Mouse (Mus musculus) left cerebral cortex, adult 6 months (tissue): Measurements from ENCODE around the gene Psmc3ip. TPM values are rescaled to one million over a fixed set of nuclear protein-coding genes. Genes with fewer than 3 reads are reported as not detected.

Source experiments
- long read RNA-seq, 2 experiments: library from polyadenylated mRNA; unstranded; transcript quantifications; one replicate each; pipeline ENCODE4 v2.0.0; 2019 to 2020
- polyA plus RNA-seq: library from polyadenylated mRNA; unstranded; fragments of <200 nt; fragmentation: Nextera tagmentation; gene quantifications from 2 replicates; pipeline ENCODE4 v1.2.3, GENCODE M21; 2021

Psmc3ip gene
- polyA plus RNA-seq = 4.4 and 5.9 TPM in 2 replicates
- long read RNA-seq, experiment 1, partial matches to known transcripts = 1 of 8 reads
- long read RNA-seq, experiment 1, other reads (novel, unspliced or antisense) = 2 of 8 reads
- long read RNA-seq, experiment 2, partial matches to known transcripts = 0 of 8 reads
- long read RNA-seq, experiment 2, other reads (novel, unspliced or antisense) = 3 of 8 reads

DNA sequence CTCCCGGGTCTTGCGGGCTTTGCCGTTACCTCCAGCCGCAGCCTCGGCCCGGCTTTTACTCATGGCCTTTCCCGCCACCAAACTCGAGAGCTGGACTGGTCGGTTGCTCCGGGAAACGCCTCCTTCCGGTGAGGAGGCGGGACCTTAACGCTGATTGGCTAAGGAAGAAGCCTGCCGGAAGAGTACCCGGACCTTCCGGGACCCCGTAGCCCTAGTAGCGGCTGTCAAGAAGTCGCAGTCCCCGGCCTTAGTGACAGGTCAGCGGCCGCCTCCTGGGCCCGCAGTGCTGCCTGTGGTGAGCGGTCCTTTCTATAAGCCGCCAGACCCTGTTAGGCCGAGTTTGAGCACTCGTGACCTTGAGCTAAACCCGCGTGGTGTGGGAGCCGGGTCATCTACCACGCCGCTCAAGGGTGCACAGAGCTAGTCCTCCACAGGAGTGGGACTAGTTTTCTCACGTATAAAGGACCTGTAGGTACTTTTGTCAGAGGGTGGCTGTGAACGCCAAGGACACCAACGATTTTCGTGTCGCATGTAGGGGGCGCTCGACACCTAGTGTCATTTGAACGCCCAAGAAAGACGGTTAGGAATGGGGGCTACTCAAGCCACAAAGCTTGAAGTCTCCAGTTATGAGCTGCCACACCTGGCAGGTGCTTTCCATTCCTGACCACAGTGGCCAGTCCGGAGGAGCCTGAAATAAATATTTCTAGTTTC, at the start of gene Psmc3ip:
Psmc3ip (minus strand) TSS at position 123 of the 711 bp plus-strand sequence.

DNA sequence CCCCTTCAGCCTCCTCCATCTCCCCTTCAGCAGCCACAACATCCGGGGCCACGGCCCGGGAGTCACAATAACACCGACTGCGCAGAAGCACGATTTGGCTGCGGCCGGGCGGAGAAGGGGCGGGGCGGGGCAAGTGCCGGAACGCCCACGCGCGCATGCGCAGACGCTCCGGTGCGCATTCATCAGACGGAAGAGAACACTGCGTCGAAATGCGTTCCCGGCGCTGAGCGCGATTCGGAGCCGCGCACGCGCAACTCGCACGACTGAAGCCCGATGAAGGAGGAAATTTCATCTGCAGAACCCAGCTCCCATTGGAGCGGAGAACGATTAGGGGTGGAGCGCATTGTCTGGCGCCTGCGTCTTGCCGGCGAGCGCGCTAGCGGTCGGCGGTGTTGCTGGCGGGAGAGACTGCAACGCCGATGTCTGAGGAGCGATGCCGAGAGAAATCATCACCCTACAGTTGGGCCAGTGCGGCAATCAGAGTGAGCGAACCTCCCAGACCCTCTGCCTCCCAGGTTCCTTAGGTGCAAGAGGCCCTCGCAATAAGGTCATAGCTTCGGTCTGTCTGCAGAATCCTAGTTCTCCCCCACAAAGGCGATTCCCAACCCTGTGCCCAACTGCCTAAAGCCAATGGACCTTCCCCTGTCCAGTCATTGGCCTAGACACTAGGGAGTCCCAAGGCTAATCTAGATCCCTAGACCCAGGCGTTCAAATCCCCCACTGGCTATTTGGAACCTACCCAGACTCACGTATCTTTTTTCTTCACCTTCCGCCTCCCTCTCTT, 24.7 kb upstream of the Psmc3ip start, which contains the start of the genes Retreg3 and Tubg1:
Retreg3 (minus strand) TSS at position 133 of the 784 bp plus-strand sequence.
Tubg1 (plus strand) TSS at position 178 of the 784 bp plus-strand sequence.

DNA sequence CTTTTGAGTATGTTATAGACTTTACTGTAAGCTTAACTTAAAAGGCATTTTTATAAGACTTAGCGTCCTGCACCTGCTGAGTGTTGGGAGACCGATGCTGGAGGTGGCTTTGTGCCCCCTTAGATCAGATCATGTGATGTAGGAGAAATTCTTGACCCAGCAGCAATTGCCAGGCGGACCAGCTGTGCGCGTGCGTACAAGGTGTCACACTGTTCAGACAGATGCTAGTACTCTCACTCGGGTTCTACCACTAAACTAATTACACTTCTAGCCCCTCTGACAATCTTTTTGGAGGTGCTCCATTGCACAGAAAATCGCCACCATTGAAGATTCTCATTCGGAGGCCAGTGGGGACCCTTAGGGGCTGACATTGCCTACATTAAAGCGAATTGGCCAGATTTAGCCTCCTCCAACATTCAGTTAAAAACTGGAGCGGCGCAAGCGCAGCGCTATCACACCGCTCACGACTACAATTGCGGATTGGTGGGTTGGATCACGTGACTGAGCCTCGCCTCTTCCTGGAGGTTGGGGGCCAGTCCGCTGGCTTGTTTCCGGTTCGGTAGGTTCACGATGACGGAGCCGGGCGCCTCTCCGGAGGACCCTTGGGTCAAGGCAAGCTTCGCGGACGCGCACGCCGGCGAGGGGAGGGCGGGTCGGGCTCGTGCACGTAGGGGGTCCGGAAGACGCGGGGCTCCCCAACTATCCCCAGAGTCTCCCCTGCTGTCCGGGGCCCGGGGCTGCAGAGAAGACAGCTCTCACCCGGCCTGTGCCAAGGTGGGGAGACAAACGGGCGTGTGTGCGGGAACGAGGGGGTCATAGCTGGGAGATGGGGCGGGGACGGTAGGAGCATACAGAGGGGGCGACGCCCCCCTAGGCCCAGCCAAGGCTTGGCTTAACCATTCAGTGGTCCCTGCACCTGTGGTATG, 8.2 kb downstream of the Psmc3ip start, which contains the start of gene Mlx:
Mlx (plus strand) TSS at position 522 of the 926 bp plus-strand sequence.

DNA sequence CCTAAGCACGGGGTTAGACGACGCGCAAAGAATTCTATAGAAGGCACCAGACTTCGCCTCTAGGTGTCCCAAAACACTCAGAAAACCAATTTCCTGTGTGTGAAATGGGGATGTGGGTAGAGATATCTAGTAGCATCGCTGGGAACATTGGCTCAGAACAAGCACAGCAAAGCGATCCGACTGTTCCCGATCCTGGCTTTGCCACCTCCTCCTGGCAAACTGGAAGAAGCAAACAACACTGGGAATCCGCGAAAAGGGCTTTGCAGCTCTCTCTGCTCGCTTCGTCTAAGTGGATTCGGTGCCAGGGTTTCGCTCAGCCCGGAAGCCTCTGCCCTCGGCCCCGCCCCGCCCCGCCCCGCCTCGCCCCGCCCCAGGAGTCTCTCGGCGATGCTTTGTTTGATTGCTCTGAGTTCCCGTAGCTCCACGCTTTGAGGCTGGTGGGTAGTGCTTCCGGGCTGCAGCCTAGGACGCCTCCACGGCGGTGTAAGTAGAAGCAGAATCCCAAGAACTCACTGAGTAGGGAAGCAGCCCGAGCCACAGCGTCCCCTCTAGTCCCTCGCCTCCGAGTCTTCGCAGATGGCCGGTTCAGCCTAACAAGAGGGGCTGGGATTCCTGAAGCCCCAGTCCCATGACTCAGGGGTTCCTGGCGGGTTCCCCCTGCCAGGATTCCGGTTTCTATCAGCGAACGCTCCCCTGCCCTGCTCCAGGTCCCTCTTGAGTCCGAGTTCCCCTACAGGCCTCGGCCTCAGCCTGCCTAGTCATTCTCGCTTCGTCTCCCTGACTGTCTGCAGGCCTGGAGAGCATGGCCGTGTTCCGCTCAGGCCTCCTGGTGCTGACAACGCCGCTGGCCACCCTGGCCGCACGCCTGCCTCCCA, 12.8 kb downstream of the Psmc3ip start, which contains the start of gene Coasy:
Coasy (plus strand) TSS at position 358 of the 875 bp plus-strand sequence.

DNA sequence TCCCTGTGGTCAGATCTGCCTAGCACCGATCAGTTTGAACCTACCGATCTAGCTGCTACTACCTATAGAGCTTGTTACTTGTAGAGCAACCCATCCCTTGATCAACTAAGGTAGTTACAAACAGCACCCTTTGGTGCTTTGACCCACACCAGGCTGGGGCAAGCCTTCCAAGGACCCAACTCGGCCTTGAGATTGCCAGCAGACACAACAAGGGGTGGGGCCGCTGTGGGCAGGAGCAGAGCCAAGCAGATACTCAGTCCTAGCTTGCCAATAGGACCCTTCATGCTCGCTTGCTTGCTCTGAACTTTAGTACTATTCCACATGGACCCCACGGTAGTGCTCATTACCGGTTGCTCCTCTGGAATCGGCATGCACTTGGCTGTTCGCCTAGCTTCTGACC, 17.1 kb downstream of the Psmc3ip start, which contains the start of gene Hsd17b1:
Hsd17b1 (plus strand) TSS at position 291 of the 400 bp plus-strand sequence.

DNA sequence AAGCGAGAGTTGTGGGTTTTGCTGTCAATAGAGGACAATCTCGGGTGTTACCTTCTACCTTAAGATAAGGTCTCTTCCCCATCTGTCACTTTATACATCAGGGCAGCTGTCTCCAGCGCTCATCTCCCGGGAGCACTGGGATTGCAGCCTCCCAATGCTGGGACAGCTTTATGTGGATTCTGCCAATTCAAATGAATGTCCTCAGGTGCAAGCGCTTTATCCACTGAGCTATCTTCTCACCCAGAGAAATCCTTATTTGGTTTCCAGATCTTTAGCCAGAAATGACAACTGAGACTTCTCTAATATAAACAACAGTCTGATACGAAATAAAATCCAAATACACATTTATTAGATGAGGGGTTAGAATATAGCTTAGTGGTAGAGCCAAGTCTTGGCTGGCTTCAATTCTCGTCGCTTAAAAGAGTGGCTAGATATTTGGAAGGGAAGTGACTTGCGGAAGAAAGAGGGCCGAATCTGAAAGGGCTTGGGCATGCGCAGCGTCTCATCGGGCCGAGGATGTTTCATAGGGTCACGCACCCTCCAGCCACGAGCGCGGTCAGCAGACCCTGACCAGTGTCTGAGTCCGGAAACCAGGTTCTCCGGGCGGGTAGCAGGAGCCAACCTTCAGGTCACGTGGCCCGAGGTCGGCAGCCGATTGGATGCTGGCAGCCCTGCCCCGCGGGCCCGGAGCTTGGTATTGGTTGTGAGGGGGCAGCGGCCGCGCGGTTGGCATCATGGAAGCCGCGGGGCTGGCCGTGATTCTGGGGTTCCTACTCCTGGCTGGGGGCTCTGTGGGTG, 25.6 kb downstream of the Psmc3ip start, which contains the start of gene Naglu:
Naglu (plus strand) TSS at position 622 of the 798 bp plus-strand sequence.

Other genes with a start within 250 kb of the Psmc3ip start
- gene Stat5b, start 244.7 kb downstream of the Psmc3ip start, polyA plus RNA-seq = 4.1 and 5.4 TPM in 2 replicates
- 1.2 and 1.8 TPM in 2 replicates for gene Stat5a, start 236.1 kb downstream of the Psmc3ip start, polyA plus RNA-seq
- gene Stat3, start 155.9 kb downstream of the Psmc3ip start, polyA plus RNA-seq = 16.6 and 19.2 TPM in 2 replicates
- 18.5 and 21.2 TPM in 2 replicates for gene Cavin1, start 124.5 kb downstream of the Psmc3ip start, polyA plus RNA-seq
- gene Atp6v0a1, start 86.0 kb downstream of the Psmc3ip start, polyA plus RNA-seq = 117 and 194 TPM in 2 replicates
- gene Naglu, start 25.4 kb downstream of the Psmc3ip start, polyA plus RNA-seq = 8.0 and 9.5 TPM in 2 replicates
- gene Hsd17b1, start 17.0 kb downstream of the Psmc3ip start, polyA plus RNA-seq = 0.25 and 0.35 TPM in 2 replicates
- 25.0 and 31.6 TPM in 2 replicates for gene Coasy, start 12.9 kb downstream of the Psmc3ip start, polyA plus RNA-seq
- 62.2 and 75.9 TPM in 2 replicates for gene Mlx, start 8.2 kb downstream of the Psmc3ip start, polyA plus RNA-seq
- 5.9 and 10.3 TPM in 2 replicates for gene Retreg3, start 24.5 kb upstream of the Psmc3ip start, polyA plus RNA-seq
- gene Tubg1, start 24.5 kb upstream of the Psmc3ip start, polyA plus RNA-seq = 62.3 and 62.7 TPM in 2 replicates
- gene Tubg2, start 60.5 kb upstream of the Psmc3ip start, polyA plus RNA-seq = 58.6 and 65.3 TPM in 2 replicates
- gene Cntnap1, start 75.1 kb upstream of the Psmc3ip start, polyA plus RNA-seq = 12.1 and 20.2 TPM in 2 replicates
- 0.76 and 6.3 TPM in 2 replicates for gene Plekhh3, start 75.9 kb upstream of the Psmc3ip start, polyA plus RNA-seq
- 0.28 and 0.29 TPM in 2 replicates for gene Ccr10, start 80.0 kb upstream of the Psmc3ip start, polyA plus RNA-seq
- 26.3 and 27.6 TPM in 2 replicates for gene Ezh1, start 131.0 kb upstream of the Psmc3ip start, polyA plus RNA-seq
- gene Ramp2, start 150.6 kb upstream of the Psmc3ip start, polyA plus RNA-seq = 38.8 and 57.1 TPM in 2 replicates
- gene Vps25, start 158.3 kb upstream of the Psmc3ip start, polyA plus RNA-seq = 144 and 179 TPM in 2 replicates
- gene Wnk4, start 165.1 kb upstream of the Psmc3ip start, polyA plus RNA-seq = 1.5 TPM in 2 replicates
- gene Cntd1, start 183.6 kb upstream of the Psmc3ip start, polyA plus RNA-seq = 0.15 and 0.36 TPM in 2 replicates
- gene Coa3, start 183.7 kb upstream of the Psmc3ip start, polyA plus RNA-seq = 362 and 483 TPM in 2 replicates
- gene Becn1, start 206.8 kb upstream of the Psmc3ip start, polyA plus RNA-seq = 156 and 197 TPM in 2 replicates
- 11.3 and 48.6 TPM in 2 replicates for gene Psme3, start 220.8 kb upstream of the Psmc3ip start, polyA plus RNA-seq
- gene Aoc2, start 229.6 kb upstream of the Psmc3ip start, polyA plus RNA-seq = 0.15 and 0.30 TPM in 2 replicates
- 0.05 and 0.20 TPM in 2 replicates for gene Aoc3, start 235.2 kb upstream of the Psmc3ip start, polyA plus RNA-seq